Mouse (Mus musculus): ENCODE data around the gene Bicc1. TPM values are rescaled to one million over a fixed set of nuclear protein-coding genes. Genes with fewer than 3 reads are reported as not detected.

Gene Bicc1
- polyA plus RNA-seq, 1 experiment = 3.1 TPM

DNA sequence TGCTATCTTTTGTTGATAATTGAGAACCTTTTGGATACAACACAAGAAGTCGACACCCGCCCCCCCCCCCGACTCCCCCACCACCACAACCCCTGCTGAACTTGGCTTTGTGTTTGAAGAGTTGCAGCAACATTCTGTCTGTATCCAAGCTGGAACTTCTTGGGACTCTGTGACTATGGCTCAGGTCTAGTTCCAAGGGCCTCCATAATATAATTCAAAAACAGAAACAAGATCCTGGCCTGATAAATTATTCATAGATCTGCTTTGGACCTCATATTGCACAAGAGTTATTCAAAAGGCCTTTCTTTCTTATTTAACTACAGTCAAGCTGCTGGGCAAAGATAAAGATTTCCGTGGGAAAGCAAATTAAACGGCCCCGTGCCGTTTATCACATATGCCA lies 33.8 kb upstream of the Bicc1 start:
- no peak overlapping the region for H3K4me3 ChIP-seq (ENCODE audit: low read depth, low read length)
- no peaks in the 10 kb centered on the region for H3K36me3 ChIP-seq (ENCODE audit: control insufficient read depth, insufficient read depth, low read length)
- peaks cover 9% of the 10 kb centered on the region; the same call in 1 of the 2 replicates for H3K4me1 ChIP-seq (ENCODE audit: control insufficient read depth, insufficient read depth, insufficient read length, low read length)
- TF ChIP-seq CTCF (IDR thresholded peaks at IDR 0.05; ENCODE audit: extremely low read depth, insufficient read length, insufficient replicate concordance, low read depth, low read length) (no peak), POLR2A (IDR thresholded peaks at IDR 0.05; ENCODE audit: low read depth, low read length) (no peak)
- no peak overlapping the region for H3K27ac ChIP-seq (ENCODE audit: insufficient read depth, low read depth, low read length)
- 49% methylated on average over 7 of the region's 7 CpGs for WGBS
- H3K27me3 ChIP-seq (ENCODE audit: control insufficient read depth, insufficient read depth, low read length) = no peaks in the 10 kb centered on the region

DNA sequence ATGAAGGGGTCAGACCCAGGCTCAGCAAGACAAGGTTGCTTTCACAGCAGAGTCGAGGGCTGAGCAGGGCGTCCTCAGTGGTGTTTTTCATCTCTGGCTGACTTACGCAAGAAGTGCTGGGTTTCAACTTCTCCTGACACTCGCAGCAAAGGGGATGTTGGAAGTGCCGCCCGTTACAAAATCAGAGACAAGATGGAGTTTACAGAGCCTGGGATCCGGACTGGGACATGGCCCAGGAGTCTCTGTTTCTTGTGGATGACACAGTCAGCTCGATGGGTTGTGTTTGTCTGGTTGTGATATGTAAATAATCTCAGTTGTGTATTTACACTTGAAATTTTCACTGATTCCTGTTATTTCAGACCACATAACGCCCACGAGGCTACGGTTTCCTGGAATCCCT lies 33.4 kb upstream of the Bicc1 start:
- 64% methylated on average over 11 of the region's 11 CpGs for WGBS
- no peak for TF ChIP-seq POLR2A (IDR thresholded peaks at IDR 0.05; ENCODE audit: low read depth, low read length)
- TF ChIP-seq CTCF (IDR thresholded peaks at IDR 0.05; ENCODE audit: extremely low read depth, insufficient read length, insufficient replicate concordance, low read depth, low read length) = no peak
- Histone ChIP-seq H3K27me3 (ENCODE audit: control insufficient read depth, insufficient read depth, low read length) (no peaks in the 10 kb centered on the region), H3K4me1 (ENCODE audit: control insufficient read depth, insufficient read depth, insufficient read length, low read length) (peaks cover 7% of the 10 kb centered on the region; the same call in 1 of the 2 replicates), H3K4me3 (ENCODE audit: low read depth, low read length) (no peak overlapping the region), H3K36me3 (ENCODE audit: control insufficient read depth, insufficient read depth, low read length) (no peaks in the 10 kb centered on the region), H3K27ac (ENCODE audit: insufficient read depth, low read depth, low read length) (peak overlapping the region; percentile 26)

DNA sequence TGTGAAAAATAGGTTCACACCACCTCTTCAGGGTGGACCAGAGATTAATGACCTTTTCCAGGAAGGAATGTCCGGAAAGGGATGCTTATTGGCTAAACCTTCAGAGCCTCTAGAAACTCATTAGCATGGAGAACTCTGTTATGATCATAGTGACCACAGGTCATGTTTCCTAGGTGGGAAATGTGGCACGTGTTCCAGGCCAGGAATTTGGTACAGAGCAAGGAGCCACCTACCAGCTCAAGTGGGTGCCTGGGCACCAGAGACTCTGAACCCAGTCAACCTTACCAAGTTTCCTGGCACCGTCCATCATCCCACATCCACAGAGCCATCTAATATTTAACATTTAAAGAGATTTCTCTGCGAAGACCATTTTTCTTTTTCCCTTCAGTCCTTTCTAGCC lies 29.2 kb upstream of the Bicc1 start:
- Histone ChIP-seq H3K4me1 (ENCODE audit: control insufficient read depth, insufficient read depth, insufficient read length, low read length) (no peaks in the 10 kb centered on the region), H3K27me3 (ENCODE audit: control insufficient read depth, insufficient read depth, low read length) (no peaks in the 10 kb centered on the region), H3K36me3 (ENCODE audit: control insufficient read depth, insufficient read depth, low read length) (no peaks in the 10 kb centered on the region), H3K4me3 (ENCODE audit: low read depth, low read length) (no peak overlapping the region), H3K27ac (ENCODE audit: insufficient read depth, low read depth, low read length) (no peak overlapping the region)
- TF ChIP-seq CTCF (IDR thresholded peaks at IDR 0.05; ENCODE audit: extremely low read depth, insufficient read length, insufficient replicate concordance, low read depth, low read length) = no peak
- no peak for TF ChIP-seq POLR2A (IDR thresholded peaks at IDR 0.05; ENCODE audit: low read depth, low read length)
- WGBS = 85% methylated on average over 4 of the region's 4 CpGs

DNA sequence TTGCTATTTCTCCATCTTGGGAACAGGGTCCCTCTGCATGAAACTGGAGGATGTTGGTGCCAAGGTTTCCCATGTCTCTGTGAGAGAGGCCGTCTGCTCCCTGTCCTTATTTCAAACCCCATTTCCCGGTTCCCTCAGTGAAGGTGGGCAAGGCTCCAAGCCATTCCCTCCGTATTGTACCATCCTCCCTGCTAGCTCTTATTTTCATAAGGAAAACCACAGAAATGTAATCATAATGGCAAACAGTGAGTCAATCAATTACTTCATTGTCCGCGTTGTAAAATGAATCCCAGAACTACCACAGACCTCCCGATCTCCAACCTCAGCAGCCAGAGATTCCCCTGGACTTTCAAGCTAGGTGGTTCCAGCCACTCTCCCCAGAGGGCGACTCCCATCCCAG lies 25.6 kb upstream of the Bicc1 start:
- Histone ChIP-seq H3K4me3 (ENCODE audit: low read depth, low read length) (no peak overlapping the region), H3K36me3 (ENCODE audit: control insufficient read depth, insufficient read depth, low read length) (no peaks in the 10 kb centered on the region), H3K27ac (ENCODE audit: insufficient read depth, low read depth, low read length) (no peak overlapping the region), H3K27me3 (ENCODE audit: control insufficient read depth, insufficient read depth, low read length) (no peaks in the 10 kb centered on the region), H3K4me1 (ENCODE audit: control insufficient read depth, insufficient read depth, insufficient read length, low read length) (no peaks in the 10 kb centered on the region)
- TF ChIP-seq CTCF (IDR thresholded peaks at IDR 0.05; ENCODE audit: extremely low read depth, insufficient read length, insufficient replicate concordance, low read depth, low read length) = no peak
- TF ChIP-seq POLR2A (IDR thresholded peaks at IDR 0.05; ENCODE audit: low read depth, low read length) = no peak
- 68% methylated on average over 7 of the region's 7 CpGs for WGBS

- Histone ChIP-seq H3K4me1 (ENCODE audit: control insufficient read depth, insufficient read depth, insufficient read length, low read length) (no peaks in the 10 kb centered on the region), H3K27me3 (ENCODE audit: control insufficient read depth, insufficient read depth, low read length) (no peaks in the 10 kb centered on the region), H3K4me3 (ENCODE audit: low read depth, low read length) (no peak overlapping the region), H3K36me3 (ENCODE audit: control insufficient read depth, insufficient read depth, low read length) (no peaks in the 10 kb centered on the region), H3K27ac (ENCODE audit: insufficient read depth, low read depth, low read length) (no peak overlapping the region)
- TF ChIP-seq CTCF (IDR thresholded peaks at IDR 0.05; ENCODE audit: extremely low read depth, insufficient read length, insufficient replicate concordance, low read depth, low read length) (no peak), POLR2A (IDR thresholded peaks at IDR 0.05; ENCODE audit: low read depth, low read length) (no peak)
- 18% methylated on average over 7 of the region's 7 CpGs for WGBS
Observed at GRCm38 (mm10) chr10:71183339-71184031, 24.0 kb upstream of the Bicc1 start.

GRCm38 (mm10) chr10:71181931-71182330 lies 22.4 kb upstream of the Bicc1 start:
- H3K27ac ChIP-seq (ENCODE audit: insufficient read depth, low read depth, low read length) = no peak overlapping the region

DNA sequence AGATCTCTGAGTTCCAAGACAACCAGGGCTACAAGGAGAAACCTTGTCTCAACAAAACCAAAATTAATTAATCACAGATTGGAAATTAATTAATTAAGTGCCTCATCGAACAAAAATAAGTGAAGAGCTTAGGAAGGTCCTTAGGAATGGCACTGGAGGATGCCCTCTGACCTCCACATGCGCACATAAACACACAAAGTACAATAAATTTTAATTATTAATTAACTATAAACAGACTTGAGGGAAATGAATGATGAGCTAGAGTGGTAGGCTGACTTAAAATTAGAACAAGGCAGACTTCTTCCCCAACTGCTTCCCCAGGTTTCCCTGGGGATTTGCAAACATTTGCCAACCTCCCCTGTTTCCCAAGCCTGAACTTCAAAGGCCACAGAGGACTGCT lies 21.6 kb upstream of the Bicc1 start:
- Histone ChIP-seq H3K36me3 (ENCODE audit: control insufficient read depth, insufficient read depth, low read length) (no peaks in the 10 kb centered on the region), H3K27me3 (ENCODE audit: control insufficient read depth, insufficient read depth, low read length) (no peaks in the 10 kb centered on the region), H3K27ac (ENCODE audit: insufficient read depth, low read depth, low read length) (no peak overlapping the region), H3K4me1 (ENCODE audit: control insufficient read depth, insufficient read depth, insufficient read length, low read length) (no peaks in the 10 kb centered on the region), H3K4me3 (ENCODE audit: low read depth, low read length) (no peak overlapping the region)
- WGBS = 50% methylated on average over 2 of the region's 2 CpGs
- TF ChIP-seq CTCF (IDR thresholded peaks at IDR 0.05; ENCODE audit: extremely low read depth, insufficient read length, insufficient replicate concordance, low read depth, low read length) = no peak
- no peak for TF ChIP-seq POLR2A (IDR thresholded peaks at IDR 0.05; ENCODE audit: low read depth, low read length)

More at GRCm38 (mm10) chr10:71181931-71182330, 22.4 kb upstream of the Bicc1 start:
- 47% methylated on average over 4 of the region's 4 CpGs for WGBS
- TF ChIP-seq CTCF (IDR thresholded peaks at IDR 0.05; ENCODE audit: extremely low read depth, insufficient read length, insufficient replicate concordance, low read depth, low read length) = no peak
- no peak for TF ChIP-seq POLR2A (IDR thresholded peaks at IDR 0.05; ENCODE audit: low read depth, low read length)
- Histone ChIP-seq H3K4me1 (ENCODE audit: control insufficient read depth, insufficient read depth, insufficient read length, low read length) (no peaks in the 10 kb centered on the region), H3K27me3 (ENCODE audit: control insufficient read depth, insufficient read depth, low read length) (no peaks in the 10 kb centered on the region), H3K4me3 (ENCODE audit: low read depth, low read length) (no peak overlapping the region), H3K36me3 (ENCODE audit: control insufficient read depth, insufficient read depth, low read length) (no peaks in the 10 kb centered on the region)
